Mouse (Mus musculus): ENCODE data around the gene Kiss1. TPM values are rescaled to one million over a fixed set of nuclear protein-coding genes. Genes with fewer than 3 reads are reported as not detected.

Gene Kiss1
- total RNA-seq, 2 experiments from 2014 or later = not detected

- DNase-seq = peak; percentile 92
These were observed 41.8 kb downstream of the Kiss1 start, which contains the start of gene Etnk2 for GRCm38 (mm10) chr1:133363276-133364021. Gene Etnk2 (plus strand): TSS chr1:133363572.

- no peak for DNase-seq
These were observed 42.5 kb downstream of the Kiss1 start for GRCm38 (mm10) chr1:133364022-133364630.

- DNase-seq = peak; percentile 45
These were observed 43.2 kb downstream of the Kiss1 start for GRCm38 (mm10) chr1:133364890-133365289.

GRCm38 (mm10) chr1:133366951-133367605 is 45.4 kb downstream of the Kiss1 start:
- no peak for DNase-seq

- peak; percentile 57 for DNase-seq
These were observed 46.2 kb downstream of the Kiss1 start for GRCm38 (mm10) chr1:133367606-133368488.

- DNase-seq = peak; percentile 45
These were observed 47.0 kb downstream of the Kiss1 start for GRCm38 (mm10) chr1:133368644-133369043.

GRCm38 (mm10) chr1:133370352-133370751 is 48.7 kb downstream of the Kiss1 start:
- DNase-seq = no peak

- DNase-seq = no peak
These were observed 49.8 kb downstream of the Kiss1 start for GRCm38 (mm10) chr1:133371431-133371830.

- peak; percentile 60 for DNase-seq
These were observed 50.4 kb downstream of the Kiss1 start for GRCm38 (mm10) chr1:133372113-133372512.

GRCm38 (mm10) chr1:133375696-133376346 is 54.1 kb downstream of the Kiss1 start:
- no peak for DNase-seq

- DNase-seq = no peak
These were observed 55.9 kb downstream of the Kiss1 start for GRCm38 (mm10) chr1:133377547-133377946.

Other genes with a start within 250 kb of the Kiss1 start
- 100 to 1,000 TPM in 1 of 2 experiments, 10 to 100 TPM in 1; 83.1 to 108 TPM for gene Ppp1r15b, start 190.7 kb upstream of the Kiss1 start, total RNA-seq (2021)
- gene Plekha6, start 157.7 kb upstream of the Kiss1 start, total RNA-seq (2021) = 10 to 100 TPM; 16.9 to 21.7 TPM
- 1 to 10 TPM; 1.4 to 4.3 TPM for gene Golt1a, start 12.1 kb upstream of the Kiss1 start, total RNA-seq (2021)
- gene Ren1, start 28.6 kb downstream of the Kiss1 start, total RNA-seq (2021) = 1 to 10 TPM in 1 of 2 experiments, under 1 TPM in 1; 0.94 to 5.1 TPM
- gene Etnk2, start 41.7 kb downstream of the Kiss1 start, total RNA-seq (2021) = 10 to 100 TPM; 10.2 to 24.1 TPM
- gene Sox13, start 102.5 kb downstream of the Kiss1 start, total RNA-seq (2021) = 10 to 100 TPM; 18.5 to 23.2 TPM